Mouse (Mus musculus) gastrocnemius, postnatal 36 days (tissue): ENCODE data around the gene Cacna1s. TPM values are rescaled to one million over a fixed set of nuclear protein-coding genes. Genes with fewer than 3 reads are reported as not detected.
A peak's percentile ranks its signal among the peaks of the same experiment; 100 is the strongest.

ENCODE experiments used
- DNase-seq, 2 experiments: peaks; one replicate each; pipeline ENCODE4 v3.0.0; 2022
- intact Hi-C: fragments of 180-260 bp; cut with DNase I; formaldehyde crosslinking; loops from one replicate; pipeline ENCODE4 v1.15.1; 2025
- long read RNA-seq, 2 experiments: library from polyadenylated mRNA; stranded (forward); transcript quantifications; one replicate each; pipeline ENCODE4 v2.0.0; 2021
- total RNA-seq, 2 experiments: library from RNA; stranded (reverse); gene quantifications; 2 replicates each; pipeline ENCODE4 v1.2.3; 2021

Cacna1s gene
- total RNA-seq: 100 to 1,000 TPM; 697 to 835 TPM
- long read RNA-seq, experiment 1, full-length matches to known transcripts: 51 of 602 reads
- long read RNA-seq, experiment 1, partial matches to known transcripts: 546 of 602 reads
- long read RNA-seq, experiment 1, other reads (novel, unspliced or antisense): 5 of 602 reads
- long read RNA-seq, experiment 2, full-length matches to known transcripts: 57 of 789 reads
- long read RNA-seq, experiment 2, partial matches to known transcripts: 725 of 789 reads
- long read RNA-seq, experiment 2, other reads (novel, unspliced or antisense): 7 of 789 reads

DNA sequence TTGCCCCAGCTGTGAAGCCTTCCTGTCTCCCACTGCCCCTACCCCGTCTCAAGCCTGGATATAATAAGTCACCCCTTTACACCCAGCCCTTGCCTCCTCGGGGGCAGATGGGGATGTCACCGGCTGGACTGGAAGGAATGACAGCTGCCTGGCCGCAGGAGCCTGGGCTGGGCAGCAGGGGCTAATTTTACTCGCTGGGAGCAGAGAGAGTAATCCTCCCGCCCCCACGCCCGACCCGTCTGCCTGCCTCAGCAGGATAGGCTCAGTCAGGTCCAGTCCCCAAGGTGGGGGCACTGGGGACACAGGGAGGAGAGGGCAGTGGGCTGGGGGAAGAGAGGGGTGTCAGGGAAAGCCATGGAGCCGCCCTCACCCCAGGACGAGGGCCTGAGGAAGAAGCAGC lies at the start of gene Cacna1s:
Cacna1s (plus strand) TSS at position 204 of the 400 bp plus-strand sequence.
- intact Hi-C loops: loop anchor here (1.0 kb wide), 1 partner anchor 24 kb away; no protein-coding TSS in a partner anchor
- DNase-seq: peak; percentile 50 to 60

DNA sequence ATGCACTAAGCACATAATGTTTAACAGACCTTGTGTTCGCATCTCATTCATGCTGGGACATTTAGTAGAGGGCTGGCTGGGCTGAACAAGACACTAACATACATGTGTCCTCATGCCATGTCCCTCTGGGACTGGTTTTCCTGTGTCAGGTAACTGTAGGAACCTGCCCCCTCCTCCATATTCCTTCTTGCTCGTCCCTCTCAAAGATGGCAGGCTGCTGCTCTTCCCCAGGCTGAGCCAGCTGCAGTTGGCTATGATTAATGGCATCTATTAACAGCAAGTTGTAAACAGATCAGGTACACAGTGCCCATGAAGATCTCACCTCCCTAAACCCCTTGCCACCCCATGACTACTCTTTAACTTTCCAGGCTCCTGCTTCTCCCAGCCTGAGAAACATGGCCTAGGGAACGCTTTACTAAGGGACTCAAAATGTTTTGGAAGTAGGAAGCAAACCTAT lies 46.2 kb upstream of the Cacna1s start, which contains the start of gene Igfn1:
Igfn1 (minus strand) TSS at position 51 of the 457 bp plus-strand sequence.
- DNase-seq: no peak
- intact Hi-C loops: no loop called here

DNA sequence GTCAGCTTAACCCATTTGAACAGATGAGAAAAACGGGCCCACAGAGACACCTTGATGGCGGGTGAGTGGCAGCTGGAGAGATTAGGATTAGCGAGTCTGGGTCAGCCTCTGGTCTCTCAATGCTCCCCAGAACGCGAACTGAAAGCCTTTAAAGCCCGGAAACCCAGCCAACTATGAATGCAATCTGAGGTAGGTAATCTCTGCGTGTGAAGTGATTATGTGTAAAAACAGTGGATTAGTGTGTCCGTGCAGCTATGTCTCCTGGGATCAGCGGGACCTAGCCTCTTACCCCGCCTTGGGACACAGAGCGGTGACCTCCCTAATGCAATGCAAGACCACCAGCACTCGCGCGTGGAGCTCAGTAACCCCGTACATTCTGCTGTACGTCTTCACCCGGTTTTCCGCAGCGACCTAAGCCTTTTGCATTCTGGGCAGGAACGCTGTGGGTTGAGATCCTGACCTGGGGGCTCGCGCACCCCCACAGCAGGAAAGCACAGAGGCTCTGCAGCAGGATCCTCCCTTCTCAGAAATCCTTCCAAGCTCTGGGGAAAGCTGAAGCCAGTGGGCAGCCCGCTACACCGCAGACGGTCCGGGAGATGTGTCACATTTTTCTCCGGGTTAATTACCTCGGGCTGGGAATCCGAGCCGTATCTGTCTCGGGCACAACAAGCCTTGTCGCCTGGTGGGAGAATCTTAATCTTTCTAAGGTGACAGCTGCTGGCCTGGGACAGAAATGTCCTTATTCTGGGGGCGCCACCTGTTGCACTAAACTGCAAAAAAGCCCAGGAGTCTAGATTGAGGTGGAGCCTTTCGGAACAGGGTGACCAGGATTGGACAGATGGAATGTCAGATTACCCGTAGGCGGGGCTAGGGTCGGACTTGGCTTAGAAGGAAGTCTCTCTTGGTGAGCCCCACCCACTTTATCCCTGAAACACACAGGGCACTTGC lies 45.1 kb upstream of the Cacna1s start, which contains the start of gene Tmem9:
Tmem9 (plus strand) TSS at position 940 of the 948 bp plus-strand sequence.
- DNase-seq: peak; percentile 77 to 78
- intact Hi-C loops: no loop called here

DNA sequence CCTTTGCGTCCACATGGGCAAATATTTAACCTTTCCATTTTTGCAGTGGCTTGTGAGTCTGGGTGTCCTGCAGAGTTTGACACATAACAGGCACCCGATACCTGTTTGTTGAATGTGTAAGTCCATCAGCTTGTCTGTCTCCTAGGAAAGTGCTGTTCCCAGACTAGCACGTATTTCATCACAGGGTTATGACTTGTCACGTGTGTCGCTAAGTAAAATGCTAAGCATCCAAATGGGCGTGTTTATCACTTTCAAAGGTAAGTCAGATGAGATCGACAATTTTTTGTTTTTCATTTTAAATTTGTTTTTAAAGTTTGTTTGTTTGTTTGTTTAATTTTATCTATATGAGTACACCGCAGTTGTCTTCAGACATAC lies 44.4 kb upstream of the Cacna1s start:
- DNase-seq: no peak
- intact Hi-C loops: no loop called here

- DNase-seq: no peak
- intact Hi-C loops: loop anchor here (5.0 kb wide), 1 partner anchor 53 kb away; no protein-coding TSS in a partner anchor
Observed at GRCm38 (mm10) chr1:136010247-136010646, 42.3 kb upstream of the Cacna1s start.

DNA sequence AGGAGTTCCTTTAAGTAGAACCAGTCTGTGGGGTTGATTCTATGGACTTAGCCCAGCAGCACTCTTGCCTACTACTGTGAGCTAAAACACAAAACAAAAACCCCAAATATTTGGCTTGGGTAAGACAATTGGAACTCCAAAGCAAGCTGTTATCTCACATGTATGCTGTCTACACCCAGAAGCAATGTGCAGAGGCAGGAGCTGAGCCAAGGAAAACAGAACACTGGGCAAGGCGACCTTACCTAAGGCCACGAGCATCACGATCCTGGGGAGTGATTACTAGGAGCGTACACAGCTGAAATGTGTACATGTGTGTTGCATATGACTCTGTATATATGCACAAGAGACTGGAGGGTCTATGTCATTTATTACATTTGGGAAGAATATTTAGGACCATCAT lies 39.0 kb upstream of the Cacna1s start:
- intact Hi-C loops: loop anchor here (5.0 kb wide), 1 partner anchor 56 kb away; no protein-coding TSS in a partner anchor
- DNase-seq: no peak

GRCm38 (mm10) chr1:136014796-136015502 lies 37.6 kb upstream of the Cacna1s start:
- intact Hi-C loops: loop anchor here (5.0 kb wide), 1 partner anchor 58 kb away; no protein-coding TSS in a partner anchor
- DNase-seq: no peak

GRCm38 (mm10) chr1:136017307-136017706 lies 35.2 kb upstream of the Cacna1s start:
- no peak for DNase-seq
- intact Hi-C loops: no loop called here

GRCm38 (mm10) chr1:136017907-136018313 lies 34.6 kb upstream of the Cacna1s start:
- DNase-seq: peak; percentile 82 to 89
- intact Hi-C loops: no loop called here

DNA sequence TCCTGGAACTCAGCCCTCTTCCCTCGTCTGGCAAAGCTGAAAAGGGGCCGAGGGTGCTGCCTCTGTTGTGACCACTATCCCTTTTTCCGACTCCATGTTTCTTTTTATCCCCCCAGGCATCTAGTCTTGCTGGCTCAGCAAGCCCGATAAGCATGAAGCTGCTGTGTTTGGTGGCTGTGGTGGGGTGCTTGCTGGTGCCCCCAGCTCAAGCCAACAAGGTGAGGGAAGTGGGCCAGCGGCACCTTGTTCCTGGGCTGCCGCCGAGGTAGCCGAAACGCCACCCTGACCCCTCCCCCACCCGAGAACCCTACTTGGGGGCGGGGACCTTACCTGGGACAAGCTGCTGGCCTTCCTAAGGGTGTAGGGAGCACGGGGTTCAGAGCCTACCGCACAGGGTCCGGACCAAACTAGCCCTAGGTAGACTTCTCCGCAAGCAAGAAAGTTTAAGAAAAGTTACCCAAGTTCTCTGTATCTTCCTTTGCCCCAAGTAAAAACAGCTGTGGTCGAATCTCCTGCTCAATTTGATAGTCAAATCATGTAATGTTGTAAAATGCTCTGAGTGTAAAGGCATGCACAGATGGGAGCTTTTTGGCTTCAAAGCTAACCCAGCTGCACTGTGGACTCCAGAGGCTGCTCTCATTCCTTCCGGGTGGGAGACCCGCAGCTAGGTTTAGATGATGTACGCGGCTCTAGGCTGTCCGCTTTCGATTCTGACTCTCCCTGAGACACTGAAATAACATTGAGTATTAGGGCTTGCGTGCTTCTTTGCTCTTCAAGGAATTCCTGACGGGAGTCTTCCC lies 34.0 kb upstream of the Cacna1s start:
- DNase-seq: no peak
- intact Hi-C loops: no loop called here

DNA sequence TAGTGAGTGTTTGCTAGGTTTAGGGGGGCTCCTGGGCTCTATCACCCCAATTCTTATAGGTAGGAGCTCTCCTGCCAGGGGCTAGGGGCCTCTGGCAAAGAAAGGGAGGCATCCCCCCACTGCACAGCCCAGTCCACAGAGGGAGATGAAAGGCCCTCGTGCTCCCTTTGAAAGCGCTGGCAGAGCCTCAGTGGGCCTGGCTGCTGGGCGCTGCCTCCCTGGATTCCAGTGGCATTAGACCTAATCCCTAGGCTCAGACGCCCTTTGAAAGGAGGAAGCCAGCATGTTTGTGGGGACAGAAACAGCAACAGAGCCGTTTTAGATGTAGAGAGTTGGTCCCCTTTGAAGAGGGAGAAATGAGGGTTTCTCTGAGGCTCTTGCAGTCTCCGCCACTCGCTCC lies 22.3 kb upstream of the Cacna1s start:
- DNase-seq: no peak
- intact Hi-C loops: no loop called here

- no peak for DNase-seq
Observed at GRCm38 (mm10) chr1:136031697-136032096, 20.9 kb upstream of the Cacna1s start.

GRCm38 (mm10) chr1:136032961-136033360 lies 19.6 kb upstream of the Cacna1s start:
- intact Hi-C loops: no loop called here
- DNase-seq: no peak

More at GRCm38 (mm10) chr1:136031697-136032096, 20.9 kb upstream of the Cacna1s start:
- intact Hi-C loops: no loop called here

GRCm38 (mm10) chr1:136038746-136039538 lies 13.6 kb upstream of the Cacna1s start:
- intact Hi-C loops: no loop called here
- DNase-seq: no peak

DNA sequence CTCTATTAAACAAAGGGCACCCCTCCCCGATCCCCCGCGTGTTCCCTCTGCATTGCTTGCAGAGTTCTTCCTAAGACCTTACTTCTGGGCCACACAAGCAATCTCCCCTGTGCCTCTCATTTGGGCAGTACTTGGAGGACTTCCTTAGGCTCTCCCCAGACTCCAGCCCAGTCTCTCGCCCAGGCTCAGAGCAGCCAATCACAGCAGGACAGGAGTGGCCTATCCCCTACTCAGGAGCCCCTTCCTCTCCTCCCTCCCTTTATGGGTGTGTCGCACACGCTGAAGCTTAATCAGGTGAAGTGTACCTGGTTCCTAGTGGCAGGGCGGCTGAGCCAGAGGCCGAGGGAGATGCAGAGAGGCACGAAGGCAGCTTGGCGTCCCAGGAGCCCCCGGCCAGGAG lies 12.1 kb upstream of the Cacna1s start:
- intact Hi-C loops: loop anchor here (5.0 kb wide), 1 partner anchor 83 kb away; no protein-coding TSS in a partner anchor
- no peak for DNase-seq

DNA sequence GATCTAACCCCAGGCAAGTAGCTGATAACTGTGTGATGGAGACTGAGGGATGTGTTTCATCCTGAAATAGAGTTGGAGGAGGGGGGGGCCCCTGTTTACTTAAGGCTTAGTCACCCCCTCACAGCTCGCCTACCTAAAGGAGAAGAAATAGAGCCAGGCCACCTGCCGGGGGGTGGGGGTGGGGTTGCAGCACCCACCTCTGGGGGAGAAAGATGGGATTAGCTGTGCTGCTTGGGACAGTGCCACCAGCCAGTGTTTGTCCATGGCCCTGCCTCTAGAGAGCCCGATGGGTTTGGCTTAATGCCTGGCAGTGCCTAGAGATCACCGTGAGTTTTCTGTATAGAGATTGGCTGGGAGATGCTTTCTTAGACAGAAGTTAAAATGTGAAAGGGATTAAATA lies 11.7 kb upstream of the Cacna1s start:
- intact Hi-C loops: loop anchor here (5.0 kb wide), 1 partner anchor 84 kb away; no protein-coding TSS in a partner anchor
- no peak for DNase-seq

- intact Hi-C loops: loop anchor here (2.0 kb wide), 1 partner anchor 131 kb away; no protein-coding TSS in a partner anchor
- DNase-seq: peak; percentile 33 to 35
Observed at GRCm38 (mm10) chr1:136045774-136046173, 6.8 kb upstream of the Cacna1s start.

- DNase-seq: no peak
- intact Hi-C loops: no loop called here
Observed at GRCm38 (mm10) chr1:136047432-136047831, 5.1 kb upstream of the Cacna1s start.
